Mouse (Mus musculus): Measurements from ENCODE around the gene Gli1.

DNA sequence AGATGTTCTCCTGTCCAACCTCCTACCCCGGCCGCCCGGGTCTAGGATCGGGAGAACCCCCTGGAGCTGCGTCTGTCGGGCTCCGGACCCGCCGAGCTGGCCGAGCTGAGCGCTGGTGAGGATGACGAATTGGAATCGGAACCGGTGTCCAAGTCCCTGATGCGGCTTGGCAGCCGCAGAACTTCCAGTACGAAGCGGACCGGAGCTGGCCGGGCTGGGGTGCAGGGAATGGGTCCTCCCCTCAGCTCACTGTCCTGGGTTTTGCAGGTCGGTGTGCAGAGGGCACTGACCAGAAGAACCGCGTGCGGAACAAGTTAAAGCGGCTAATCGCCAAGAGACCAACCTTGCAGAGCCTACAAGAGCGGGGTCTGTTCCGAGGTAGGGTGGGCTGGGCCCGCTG lies 14.9 kb downstream of the Gli1 start:
- TF ChIP-seq EP300 (IDR thresholded peaks at IDR 0.05; ENCODE audit: low read depth), result no peak
- no peak for TF ChIP-seq CTCF (IDR thresholded peaks at IDR 0.05; ENCODE audit: low read depth)

Data from liver, postnatal 0 days (tissue).